Mouse (Mus musculus) cerebellum, postnatal 10 days (tissue): ENCODE data around the gene Eif4g3.
"Not testable (repeated sequence)": the region's sequence is repeated elsewhere in the genome, so short reads cannot be mapped to it uniquely, and the experiment has no call there.

Experiments used
- DNase-seq, 2 experiments: peaks; one replicate each; pipeline ENCODE4 v3.0.0; 2021; ENCODE audit warnings: mixed read lengths in 2 of 2

Eif4g3 gene

GRCm38 (mm10) chr4:138031828-138032227 lies 39.0 kb downstream of the Eif4g3 start:
- DNase-seq: no peak

- no peak for DNase-seq
Measured at GRCm38 (mm10) chr4:138033871-138034270, 41.0 kb downstream of the Eif4g3 start.

- no peak for DNase-seq
Measured at GRCm38 (mm10) chr4:138035435-138036120, 42.8 kb downstream of the Eif4g3 start.

GRCm38 (mm10) chr4:138037110-138037509 lies 44.3 kb downstream of the Eif4g3 start:
- no peak for DNase-seq

GRCm38 (mm10) chr4:138037896-138038295 lies 45.1 kb downstream of the Eif4g3 start:
- DNase-seq: no peak

GRCm38 (mm10) chr4:138038365-138039274 lies 45.8 kb downstream of the Eif4g3 start:
- no peak for DNase-seq

- DNase-seq: peak; percentile 70 to 80
Measured at GRCm38 (mm10) chr4:138039275-138039651, 46.4 kb downstream of the Eif4g3 start.

GRCm38 (mm10) chr4:138040589-138040988 lies 47.8 kb downstream of the Eif4g3 start:
- DNase-seq: no peak

GRCm38 (mm10) chr4:138041566-138042256 lies 48.9 kb downstream of the Eif4g3 start:
- no peak for DNase-seq

- DNase-seq: no peak
Measured at GRCm38 (mm10) chr4:138042257-138042589, 49.4 kb downstream of the Eif4g3 start.

GRCm38 (mm10) chr4:138042625-138043024 lies 49.8 kb downstream of the Eif4g3 start:
- no peak for DNase-seq

GRCm38 (mm10) chr4:138044841-138045500 lies 52.1 kb downstream of the Eif4g3 start:
- no peak for DNase-seq

- DNase-seq: peak in 1 of 2 experiments; percentile 32
Measured at GRCm38 (mm10) chr4:138045809-138046208, 53.0 kb downstream of the Eif4g3 start.

- no peak for DNase-seq
Measured at GRCm38 (mm10) chr4:138046371-138046770, 53.5 kb downstream of the Eif4g3 start.

- peak in 1 of 2 experiments; percentile 55 for DNase-seq
Measured at GRCm38 (mm10) chr4:138049547-138049946, 56.7 kb downstream of the Eif4g3 start.

- DNase-seq: no peak
Measured at GRCm38 (mm10) chr4:138051488-138051887, 58.7 kb downstream of the Eif4g3 start.

- DNase-seq: no peak
Measured at GRCm38 (mm10) chr4:138056658-138057057, 63.8 kb downstream of the Eif4g3 start.

GRCm38 (mm10) chr4:138057196-138057754 lies 64.5 kb downstream of the Eif4g3 start:
- DNase-seq: not testable (repeated sequence)

- no peak for DNase-seq
Measured at GRCm38 (mm10) chr4:138061161-138061560, 68.3 kb downstream of the Eif4g3 start.

- peak; percentile 42 to 54 for DNase-seq
Measured at GRCm38 (mm10) chr4:138063372-138064265, 70.8 kb downstream of the Eif4g3 start.

- peak in 1 of 2 experiments; percentile 25 for DNase-seq
Measured at GRCm38 (mm10) chr4:138064882-138065592, 72.2 kb downstream of the Eif4g3 start.
